Comparison of ENCODE assay signal across 15 mouse cellular contexts in genomic region chr2:125318371-125319061, GRCm38 (mm10).
DNase-seq lines count a peak whose midpoint lies in the region; ATAC-seq and TF ChIP-seq lines count a peak whose summit lies in the region.
"Had no signal": no experiment of that assay in that cellular context is flagged by ENCODE, and none has a peak within 500 bp of the region (broad histone marks: within the 10 kb centered on the region; RNA-seq: fewer than 3 reads in every experiment).

No protein-coding gene starts in this region.

- H3K4me3 ChIP-seq in kidney, embryonic 16.5 days (ENCODE audit: low read length), result no peak overlapping the region
- H3K4me3 ChIP-seq in C2C12 (ENCODE audit: insufficient read depth, poor library complexity, severe bottlenecking), result no peak overlapping the region
- H3K4me3 ChIP-seq in heart, embryonic 16.5 days (ENCODE audit: low read length), result no peak overlapping the region
- H3K4me3 ChIP-seq: embryonic facial prominence, embryonic 13.5 days; forebrain, embryonic 12.5 days; intestine, embryonic 15.5 days had no signal

- WGBS in kidney, embryonic 16.5 days, result 77% methylated on average over 5 of the region's 5 CpGs
- 72% methylated on average over 5 of the region's 5 CpGs for WGBS in heart, embryonic 16.5 days

- H3K9me3 ChIP-seq in kidney, embryonic 16.5 days (ENCODE audit: low read length), result no peaks in the 10 kb centered on the region
- no peaks in the 10 kb centered on the region for H3K9me3 ChIP-seq in heart, embryonic 16.5 days (replicated peaks; ENCODE audit: control insufficient read depth, low read length)
- H3K9me3 ChIP-seq: embryonic facial prominence, embryonic 13.5 days; forebrain, embryonic 12.5 days; intestine, embryonic 15.5 days had no signal

- H3ac ChIP-seq in C2C12 (ENCODE audit: control insufficient read depth, insufficient read length, low read depth), result no peak overlapping the region

- H3K79me2 ChIP-seq in C2C12 (ENCODE audit: control insufficient read depth, insufficient read depth), result no peaks in the 10 kb centered on the region

- H3K4me2 ChIP-seq in kidney, embryonic 16.5 days (replicated peaks; ENCODE audit: low read depth, low read length), result no peak overlapping the region
- no peak overlapping the region for H3K4me2 ChIP-seq in heart, embryonic 16.5 days (ENCODE audit: low read depth, low read length)
- H3K4me2 ChIP-seq: embryonic facial prominence, embryonic 13.5 days; forebrain, embryonic 12.5 days; intestine, embryonic 15.5 days had no signal

- H3K27me3 ChIP-seq in kidney, embryonic 16.5 days (ENCODE audit: insufficient read depth, low read length), result no peaks in the 10 kb centered on the region
- no peaks in the 10 kb centered on the region for H3K27me3 ChIP-seq in C2C12 (ENCODE audit: control insufficient read depth, insufficient read depth, insufficient read length)
- H3K27me3 ChIP-seq in heart, embryonic 16.5 days (ENCODE audit: control insufficient read depth, insufficient read depth, low read length), result no peaks in the 10 kb centered on the region
- H3K27me3 ChIP-seq: embryonic facial prominence, embryonic 13.5 days; forebrain, embryonic 12.5 days; intestine, embryonic 15.5 days had no signal

- H3K79me3 ChIP-seq in C2C12 (ENCODE audit: low read depth), result no peaks in the 10 kb centered on the region

- no peak overlapping the region for H3K27ac ChIP-seq in kidney, embryonic 16.5 days (ENCODE audit: low read length)
- H3K27ac ChIP-seq in heart, embryonic 16.5 days (ENCODE audit: low read length), result peak overlapping the region; percentile 57
- H3K27ac ChIP-seq: embryonic facial prominence, embryonic 13.5 days; forebrain, embryonic 12.5 days; intestine, embryonic 15.5 days; liver, embryonic 14.5 days had no signal

- TF ChIP-seq CTCF in C2C12 (IDR thresholded peaks at IDR 0.05; ENCODE audit: control insufficient read depth, insufficient read depth, insufficient read length), result no peak

- H3K9ac ChIP-seq in kidney, embryonic 16.5 days (replicated peaks; ENCODE audit: low read length), result no peak overlapping the region
- no peak overlapping the region for H3K9ac ChIP-seq in heart, embryonic 16.5 days (ENCODE audit: low read length)
- H3K9ac ChIP-seq: embryonic facial prominence, embryonic 13.5 days; forebrain, embryonic 12.5 days; intestine, embryonic 15.5 days; liver, embryonic 14.5 days had no signal

- DNase-seq in gastrocnemius, adult 18-20 months (ENCODE audit: low spot score), result peak; percentile 41
- DNase-seq in gastrocnemius, postnatal 25 days, result no peak
- no peak for DNase-seq in kidney, postnatal 10 days
- DNase-seq in natural killer cell, adult 2 months (ENCODE audit: low spot score in 2 of 2), result no peak
- no peak for DNase-seq in thymus, postnatal 36 days
- DNase-seq: adrenal gland, adult 2 months; cerebellum, adult 9-11 months; left cerebral cortex, postnatal 4 days had no signal

- ATAC-seq in kidney, embryonic 16.5 days (ENCODE audit: low FRiP score, low TSS enrichment), result 0 out of 2 replicates have a peak, but pooled peaks have one; percentile 4
- no peak for ATAC-seq in heart, embryonic 16.5 days (replicated peaks; ENCODE audit: extremely low read depth, insufficient read depth, low FRiP score)
- ATAC-seq: intestine, embryonic 15.5 days had no signal

- peaks cover 7% of the 10 kb centered on the region for H3K4me1 ChIP-seq in kidney, embryonic 16.5 days (ENCODE audit: insufficient read depth, low read length)
- peaks cover 16% of the 10 kb centered on the region for H3K4me1 ChIP-seq in heart, embryonic 16.5 days (ENCODE audit: control insufficient read depth, insufficient read depth, low read length)
- H3K4me1 ChIP-seq: forebrain, embryonic 12.5 days; intestine, embryonic 15.5 days had no signal

- peaks cover 17% of the 10 kb centered on the region; the same call in 1 of the 2 replicates for H3K36me3 ChIP-seq in kidney, embryonic 16.5 days (ENCODE audit: insufficient read depth, low read length)
- H3K36me3 ChIP-seq in C2C12 (ENCODE audit: control insufficient read depth, insufficient read depth), result peaks cover 81% of the 10 kb centered on the region
- 0 out of 2 replicates have a peak, but pooled peaks cover 5% of the 10 kb centered on the region for H3K36me3 ChIP-seq in heart, embryonic 16.5 days (ENCODE audit: control insufficient read depth, insufficient read depth)

TF ChIP-seq in C2C12, 6 proteins besides CTCF, POLR2A, EP300 and RAD21:
- TF ChIP-seq CEBPB (IDR thresholded peaks at IDR 0.05; ENCODE audit: low read depth) (peak; percentile 95), FOSL1 (IDR thresholded peaks at IDR 0.05; ENCODE audit: insufficient read depth, low read length, poor library complexity, severe bottlenecking) (no peak), MAX (IDR thresholded peaks at IDR 0.05) (peak; percentile 18), MYOG (IDR thresholded peaks at IDR 0.05; ENCODE audit: control insufficient read depth, extremely low read depth, insufficient read length) (no peak), MYOD1 (IDR thresholded peaks at IDR 0.05; ENCODE audit: control insufficient read depth, insufficient read length, low read depth) (peak; percentile 61)
TF ChIP-seq in C2C12: peak in this region for 3.
